Mouse (Mus musculus): ENCODE measurements around the gene Tmco1. TPM values are rescaled to one million over a fixed set of nuclear protein-coding genes. Genes with fewer than 3 reads are reported as not detected.

Gene Tmco1
- total RNA-seq, 1 experiment, result 155 TPM

DNA sequence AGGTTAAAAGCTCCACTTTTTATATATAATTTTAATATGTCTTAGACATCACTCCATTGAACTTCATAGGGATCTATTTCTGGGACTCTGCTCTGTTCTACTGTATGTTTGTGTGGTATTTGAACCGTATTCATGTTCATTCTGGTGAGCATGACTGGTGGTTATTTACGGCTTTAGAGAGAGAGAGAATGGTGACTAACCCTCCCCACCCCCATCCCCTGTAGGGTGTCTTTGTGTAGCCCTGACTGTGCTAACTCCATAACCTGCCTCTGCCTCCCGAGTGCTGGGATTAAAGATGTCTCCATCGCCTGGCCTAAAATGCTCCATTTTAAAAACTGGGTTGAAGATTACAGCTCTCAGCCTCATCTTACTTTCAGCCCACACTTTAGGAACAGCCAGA lies 52.1 kb downstream of the Tmco1 start:
- no peaks in the 10 kb centered on the region for H3K4me1 ChIP-seq (ENCODE audit: control insufficient read depth in 2 of 2, insufficient read depth in 2 of 2, low read length in 2 of 2, poor library complexity in 1 of 2)
- no peak for DNase-seq (ENCODE audit: low read depth, low spot score)
- H3K27ac ChIP-seq (ENCODE audit: insufficient read depth, low read depth, low read length, poor library complexity, severe bottlenecking), result no peak overlapping the region
- H3K9ac ChIP-seq (ENCODE audit: insufficient read depth, low read depth, low read length, poor library complexity, severe bottlenecking), result no peak overlapping the region
- TF ChIP-seq MAFK (IDR thresholded peaks at IDR 0.05; ENCODE audit: insufficient read depth, low read depth, low read length) (no peak), HCFC1 (IDR thresholded peaks at IDR 0.05; ENCODE audit: borderline replicate concordance, insufficient read depth, low read length) (no peak), ZNF384 (IDR thresholded peaks at IDR 0.05; ENCODE audit: low read depth, low read length) (no peak), ZC3H11A (IDR thresholded peaks at IDR 0.05; ENCODE audit: borderline replicate concordance, low read depth, low read length) (no peak), CHD2 (IDR thresholded peaks at IDR 0.05; ENCODE audit: low read depth, low read length) (no peak)
- H3K36me3 ChIP-seq (ENCODE audit: control insufficient read depth, insufficient read depth, low read length, poor library complexity, severe bottlenecking), result peaks cover 28% of the 10 kb centered on the region
- in situ Hi-C loops (cut with MboI; ENCODE audit: low sequenced_read_pairs in 2 of 2, unreplicated experiment in 2 of 2), result no loop called here
- no peak overlapping the region for H3K4me3 ChIP-seq (ENCODE audit: insufficient read depth in 1 of 2, low read depth in 1 of 2, low read length in 2 of 2, poor library complexity in 1 of 2, severe bottlenecking in 1 of 2)
- no peaks in the 10 kb centered on the region for H3K9me3 ChIP-seq (ENCODE audit: control insufficient read depth, insufficient read depth, low read depth, low read length)

DNA sequence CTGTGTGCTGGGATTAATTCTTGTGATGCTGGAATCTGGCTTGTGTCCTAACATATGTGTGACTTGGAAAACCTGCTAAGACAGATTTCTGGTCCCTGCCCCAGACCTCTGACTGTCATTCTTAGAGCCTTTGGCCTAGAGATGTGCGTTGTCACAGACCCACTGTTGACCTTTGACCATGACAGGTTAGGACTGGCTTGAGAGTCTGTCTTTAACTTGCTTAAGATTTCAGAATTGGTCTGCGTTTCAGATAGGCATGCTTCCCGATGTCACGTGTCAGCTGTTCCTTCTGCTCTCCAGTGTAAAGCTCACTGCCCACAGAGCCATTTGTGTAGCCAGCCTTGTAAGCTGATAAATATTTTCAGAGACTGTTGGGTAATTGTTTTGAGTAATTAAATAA lies 54.6 kb downstream of the Tmco1 start:
- Histone ChIP-seq H3K4me1 (ENCODE audit: control insufficient read depth in 2 of 2, insufficient read depth in 2 of 2, low read length in 2 of 2, poor library complexity in 1 of 2) (no peaks in the 10 kb centered on the region), H3K9me3 (ENCODE audit: control insufficient read depth, insufficient read depth, low read depth, low read length) (no peaks in the 10 kb centered on the region), H3K36me3 (ENCODE audit: control insufficient read depth, insufficient read depth, low read length, poor library complexity, severe bottlenecking) (peaks cover 29% of the 10 kb centered on the region), H3K9ac (ENCODE audit: insufficient read depth, low read depth, low read length, poor library complexity, severe bottlenecking) (no peak overlapping the region), H3K27ac (ENCODE audit: insufficient read depth, low read depth, low read length, poor library complexity, severe bottlenecking) (no peak overlapping the region), H3K4me3 (ENCODE audit: insufficient read depth in 1 of 2, low read depth in 1 of 2, low read length in 2 of 2, poor library complexity in 1 of 2, severe bottlenecking in 1 of 2) (no peak overlapping the region)
- no peak for DNase-seq (ENCODE audit: low read depth, low spot score)
- TF ChIP-seq ZNF384 (IDR thresholded peaks at IDR 0.05; ENCODE audit: low read depth, low read length), result no peak
- TF ChIP-seq CHD2 (IDR thresholded peaks at IDR 0.05; ENCODE audit: low read depth, low read length), result no peak
- no peak for TF ChIP-seq ZC3H11A (IDR thresholded peaks at IDR 0.05; ENCODE audit: borderline replicate concordance, low read depth, low read length)
- in situ Hi-C loops (cut with MboI; ENCODE audit: low sequenced_read_pairs in 2 of 2, unreplicated experiment in 2 of 2), result no loop called here

DNA sequence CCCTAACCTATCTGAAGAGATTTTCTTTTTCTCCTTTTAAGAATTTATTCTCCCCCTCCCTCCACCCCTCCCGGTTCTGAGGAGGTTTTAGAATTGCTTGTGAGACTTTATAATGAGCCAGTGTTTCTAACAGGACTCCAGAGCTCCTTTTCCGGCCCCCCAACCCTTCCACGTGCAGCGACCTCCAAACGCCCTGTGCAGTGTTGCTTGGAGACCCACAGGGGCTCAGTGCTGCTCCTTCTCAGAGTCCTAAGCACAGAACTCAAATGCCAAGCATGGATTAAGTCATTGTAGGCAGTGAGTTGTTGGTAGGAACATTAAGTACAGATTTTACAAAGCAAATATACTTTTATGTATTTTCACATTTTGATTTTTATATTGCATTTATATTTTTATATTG lies 55.1 kb downstream of the Tmco1 start:
- in situ Hi-C loops (cut with MboI; ENCODE audit: low sequenced_read_pairs in 2 of 2, unreplicated experiment in 2 of 2), result no loop called here
- Histone ChIP-seq H3K36me3 (ENCODE audit: control insufficient read depth, insufficient read depth, low read length, poor library complexity, severe bottlenecking) (peaks cover 29% of the 10 kb centered on the region), H3K4me3 (ENCODE audit: insufficient read depth in 1 of 2, low read depth in 1 of 2, low read length in 2 of 2, poor library complexity in 1 of 2, severe bottlenecking in 1 of 2) (no peak overlapping the region), H3K4me1 (ENCODE audit: control insufficient read depth in 2 of 2, insufficient read depth in 2 of 2, low read length in 2 of 2, poor library complexity in 1 of 2) (no peaks in the 10 kb centered on the region), H3K9ac (ENCODE audit: insufficient read depth, low read depth, low read length, poor library complexity, severe bottlenecking) (no peak overlapping the region), H3K9me3 (ENCODE audit: control insufficient read depth, insufficient read depth, low read depth, low read length) (no peaks in the 10 kb centered on the region), H3K27ac (ENCODE audit: insufficient read depth, low read depth, low read length, poor library complexity, severe bottlenecking) (no peak overlapping the region)
- DNase-seq (ENCODE audit: low read depth, low spot score), result no peak
- TF ChIP-seq ZC3H11A (IDR thresholded peaks at IDR 0.05; ENCODE audit: borderline replicate concordance, low read depth, low read length), result no peak
- TF ChIP-seq HCFC1 (IDR thresholded peaks at IDR 0.05; ENCODE audit: borderline replicate concordance, insufficient read depth, low read length), result no peak
- no peak for TF ChIP-seq ZNF384 (IDR thresholded peaks at IDR 0.05; ENCODE audit: low read depth, low read length)
- TF ChIP-seq CHD2 (IDR thresholded peaks at IDR 0.05; ENCODE audit: low read depth, low read length), result no peak
- TF ChIP-seq MAFK (IDR thresholded peaks at IDR 0.05; ENCODE audit: insufficient read depth, low read depth, low read length), result no peak

DNA sequence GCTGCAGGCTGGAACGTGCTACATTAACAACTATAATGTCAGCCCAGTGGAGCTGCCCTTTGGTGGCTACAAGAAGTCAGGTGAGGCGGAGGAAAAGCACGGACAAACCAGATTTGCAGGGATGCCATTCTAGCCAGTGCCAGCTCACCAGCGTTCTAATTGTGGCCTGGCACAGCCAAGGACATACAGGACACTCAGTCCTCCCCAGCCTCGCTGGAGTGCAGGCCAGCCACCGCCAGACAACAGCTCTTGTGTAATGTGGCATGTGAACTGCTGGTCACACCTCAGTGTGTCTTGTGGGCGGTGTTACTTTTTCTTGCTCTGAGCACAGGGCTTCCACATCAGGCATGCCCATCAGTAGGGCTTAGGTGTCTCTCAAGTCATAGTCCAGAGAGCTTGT lies 57.6 kb downstream of the Tmco1 start:
- DNase-seq (ENCODE audit: low read depth, low spot score), result no peak
- H3K27ac ChIP-seq (ENCODE audit: insufficient read depth, low read depth, low read length, poor library complexity, severe bottlenecking), result no peak overlapping the region
- H3K4me3 ChIP-seq (ENCODE audit: insufficient read depth in 1 of 2, low read depth in 1 of 2, low read length in 2 of 2, poor library complexity in 1 of 2, severe bottlenecking in 1 of 2), result no peak overlapping the region
- in situ Hi-C loops (cut with MboI; ENCODE audit: low sequenced_read_pairs in 2 of 2, unreplicated experiment in 2 of 2), result no loop called here
- H3K36me3 ChIP-seq (ENCODE audit: control insufficient read depth, insufficient read depth, low read length, poor library complexity, severe bottlenecking), result peaks cover 23% of the 10 kb centered on the region
- H3K9ac ChIP-seq (ENCODE audit: insufficient read depth, low read depth, low read length, poor library complexity, severe bottlenecking), result no peak overlapping the region
- no peaks in the 10 kb centered on the region for H3K4me1 ChIP-seq (ENCODE audit: control insufficient read depth in 2 of 2, insufficient read depth in 2 of 2, low read length in 2 of 2, poor library complexity in 1 of 2)
- no peak for TF ChIP-seq ZC3H11A (IDR thresholded peaks at IDR 0.05; ENCODE audit: borderline replicate concordance, low read depth, low read length)
- TF ChIP-seq ZNF384 (IDR thresholded peaks at IDR 0.05; ENCODE audit: low read depth, low read length), result no peak
- TF ChIP-seq HCFC1 (IDR thresholded peaks at IDR 0.05; ENCODE audit: borderline replicate concordance, insufficient read depth, low read length), result no peak
- no peak for TF ChIP-seq CHD2 (IDR thresholded peaks at IDR 0.05; ENCODE audit: low read depth, low read length)
- no peak for TF ChIP-seq MAFK (IDR thresholded peaks at IDR 0.05; ENCODE audit: insufficient read depth, low read depth, low read length)
- no peaks in the 10 kb centered on the region for H3K9me3 ChIP-seq (ENCODE audit: control insufficient read depth, insufficient read depth, low read depth, low read length)

DNA sequence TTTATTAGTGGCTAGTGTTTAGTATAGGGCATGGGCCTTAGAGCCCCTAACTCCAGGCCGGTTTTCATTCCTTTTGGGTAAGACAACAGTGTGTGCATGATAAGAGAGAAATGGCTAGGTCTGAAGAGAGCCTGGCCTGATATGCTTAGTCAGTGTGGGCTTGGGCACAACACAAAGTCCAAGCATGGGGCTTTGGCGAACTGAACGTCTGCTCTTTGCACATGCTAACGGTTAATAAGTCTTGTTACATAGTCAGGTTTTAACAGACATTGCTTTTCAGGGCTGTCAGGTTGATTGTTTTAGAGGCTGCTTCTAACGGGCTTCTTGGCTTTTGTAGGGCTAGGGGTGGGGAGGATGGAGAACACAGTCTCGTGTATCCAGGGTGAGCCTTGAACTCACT lies 58.4 kb downstream of the Tmco1 start:
- no peaks in the 10 kb centered on the region for H3K4me1 ChIP-seq (ENCODE audit: control insufficient read depth in 2 of 2, insufficient read depth in 2 of 2, low read length in 2 of 2, poor library complexity in 1 of 2)
- no peak overlapping the region for H3K9ac ChIP-seq (ENCODE audit: insufficient read depth, low read depth, low read length, poor library complexity, severe bottlenecking)
- no peak overlapping the region for H3K4me3 ChIP-seq (ENCODE audit: insufficient read depth in 1 of 2, low read depth in 1 of 2, low read length in 2 of 2, poor library complexity in 1 of 2, severe bottlenecking in 1 of 2)
- DNase-seq (ENCODE audit: low read depth, low spot score), result no peak
- peaks cover 17% of the 10 kb centered on the region for H3K36me3 ChIP-seq (ENCODE audit: control insufficient read depth, insufficient read depth, low read length, poor library complexity, severe bottlenecking)
- no peak for TF ChIP-seq ZC3H11A (IDR thresholded peaks at IDR 0.05; ENCODE audit: borderline replicate concordance, low read depth, low read length)
- no peak for TF ChIP-seq HCFC1 (IDR thresholded peaks at IDR 0.05; ENCODE audit: borderline replicate concordance, insufficient read depth, low read length)
- no peak overlapping the region for H3K27ac ChIP-seq (ENCODE audit: insufficient read depth, low read depth, low read length, poor library complexity, severe bottlenecking)
- no peaks in the 10 kb centered on the region for H3K9me3 ChIP-seq (ENCODE audit: control insufficient read depth, insufficient read depth, low read depth, low read length)
- in situ Hi-C loops (cut with MboI; ENCODE audit: low sequenced_read_pairs in 2 of 2, unreplicated experiment in 2 of 2), result no loop called here
